ENCODE assay signal across 8 mouse cellular contexts in the genomic region with DNA sequence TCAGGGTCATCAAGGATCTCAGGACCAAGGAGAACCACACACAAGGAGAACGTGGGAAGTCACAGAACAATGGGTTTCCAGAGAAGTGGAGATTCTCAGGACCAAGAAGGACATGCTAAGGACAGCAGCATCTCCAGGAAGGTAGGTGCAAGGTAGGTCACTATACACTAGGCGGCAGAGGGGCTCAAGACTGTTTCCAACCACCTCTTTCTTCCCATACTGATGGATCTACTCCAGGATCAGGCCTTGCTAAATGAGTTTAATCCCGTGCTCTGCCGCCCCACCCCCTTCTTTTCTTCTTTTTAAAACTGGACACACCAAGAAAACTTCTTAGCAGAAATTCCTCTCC. TPM values are rescaled to one million over a fixed set of nuclear protein-coding genes. Genes with fewer than 3 reads are reported as not detected.
A peak's percentile ranks its signal among the peaks of the same experiment; 100 is the strongest.
DNase-seq lines count a peak whose midpoint lies in the region; ATAC-seq and TF ChIP-seq lines count a peak whose summit lies in the region.

No protein-coding gene starts in this region.

- peak overlapping the region; percentile 93 for H3K4me2 ChIP-seq in heart, embryonic 12.5 days
- peak overlapping the region; percentile 94 for H3K4me2 ChIP-seq in hindbrain, embryonic 14.5 days (replicated peaks)
- H3K4me2 ChIP-seq in midbrain, embryonic 11.5 days = peak overlapping the region; percentile 95

- peak overlapping the region; percentile 74 for H3K9ac ChIP-seq in heart, embryonic 12.5 days
- peak overlapping the region; percentile 72 for H3K9ac ChIP-seq in hindbrain, embryonic 14.5 days
- peak overlapping the region; percentile 66 for H3K9ac ChIP-seq in midbrain, embryonic 11.5 days (ENCODE audit: low read length)

- DNase-seq in heart, postnatal 36 days = no peak
- peak; percentile 34 for DNase-seq in brain, embryonic 14.5 days (ENCODE audit: low read depth)
- no peak for DNase-seq in hindbrain, embryonic 14.5 days (ENCODE audit: low spot score)
- peak; percentile 85 for DNase-seq in midbrain, embryonic 11.5 days (ENCODE audit: low spot score, missing footprints)
- DNase-seq in thymus, adult 2 months = no peak
- DNase-seq in urinary bladder, postnatal 10 days (ENCODE audit: low spot score) = no peak
- DNase-seq in frontal cortex, postnatal 10 days (ENCODE audit: low spot score in 2 of 2) = no peak

- peak; percentile 42; the same call in 1 of the 2 replicates for ATAC-seq in heart, embryonic 12.5 days (ENCODE audit: insufficient number of reproducible peaks, low FRiP score)
- ATAC-seq in hindbrain, embryonic 14.5 days (ENCODE audit: low FRiP score) = 0 out of 2 replicates have a peak, but pooled peaks have one; percentile 14
- ATAC-seq in midbrain, embryonic 11.5 days (ENCODE audit: low FRiP score) = peak; percentile 48; the same call in 1 of the 2 replicates

- peaks cover 12% of the 10 kb centered on the region for H3K4me1 ChIP-seq in heart, embryonic 12.5 days (replicated peaks)
- H3K4me1 ChIP-seq in hindbrain, embryonic 14.5 days (replicated peaks; ENCODE audit: control insufficient read depth, insufficient read depth, low read length) = peaks cover 3% of the 10 kb centered on the region; the same call in 1 of the 2 replicates
- H3K4me1 ChIP-seq in midbrain, embryonic 11.5 days (ENCODE audit: control insufficient read depth, insufficient read depth, low read length) = 0 out of 2 replicates have a peak, but pooled peaks cover 3% of the 10 kb centered on the region
- peaks cover 9% of the 10 kb centered on the region for H3K4me1 ChIP-seq in thymus, adult 2 months (replicated peaks; ENCODE audit: control insufficient read depth, insufficient read depth, low read length)

- TF ChIP-seq POLR2A in brain, embryonic 14.5 days (IDR thresholded peaks at IDR 0.05; ENCODE audit: borderline replicate concordance, extremely low read depth, insufficient read depth, insufficient read length, poor library complexity, severe bottlenecking) = no peak
- no peak for TF ChIP-seq POLR2A in thymus, adult 2 months (IDR thresholded peaks at IDR 0.05; ENCODE audit: control insufficient read depth, extremely low read depth, insufficient read depth, low read length, poor library complexity)

- WGBS in heart, embryonic 12.5 days = 20% methylated on average over 4 of the region's 4 CpGs
- 23% methylated on average over 4 of the region's 4 CpGs for WGBS in hindbrain, embryonic 14.5 days
- 10% methylated on average over 4 of the region's 4 CpGs for WGBS in midbrain, embryonic 11.5 days
- 42% methylated on average over 4 of the region's 4 CpGs for whole genome bisulfite sequencing in thymus, adult 2 months

- 0 out of 2 replicates have a peak, but pooled peaks cover 5% of the 10 kb centered on the region for H3K9me3 ChIP-seq in heart, embryonic 12.5 days (replicated peaks)
- H3K9me3 ChIP-seq in hindbrain, embryonic 14.5 days (ENCODE audit: control insufficient read depth, low read length) = peaks cover 6% of the 10 kb centered on the region; the same call in 1 of the 2 replicates
- H3K9me3 ChIP-seq in midbrain, embryonic 11.5 days (ENCODE audit: control insufficient read depth, low read length) = no peaks in the 10 kb centered on the region

- H3K27ac ChIP-seq in heart, embryonic 12.5 days (ENCODE audit: poor library complexity, severe bottlenecking) = no peak overlapping the region
- no peak overlapping the region for H3K27ac ChIP-seq in hindbrain, embryonic 14.5 days
- H3K27ac ChIP-seq in midbrain, embryonic 11.5 days (ENCODE audit: low read depth, low read length) = no peak overlapping the region
- H3K27ac ChIP-seq in thymus, adult 2 months (ENCODE audit: control insufficient read depth, insufficient read depth, low read length) = no peak overlapping the region

- no peaks in the 10 kb centered on the region for H3K36me3 ChIP-seq in heart, embryonic 12.5 days
- no peaks in the 10 kb centered on the region for H3K36me3 ChIP-seq in hindbrain, embryonic 14.5 days (replicated peaks; ENCODE audit: control insufficient read depth, insufficient read depth)
- H3K36me3 ChIP-seq in midbrain, embryonic 11.5 days (ENCODE audit: control insufficient read depth, insufficient read depth, low read length) = no peaks in the 10 kb centered on the region
- H3K36me3 ChIP-seq in thymus, adult 2 months (ENCODE audit: control insufficient read depth, insufficient read depth, low read length) = no peaks in the 10 kb centered on the region

- intact Hi-C loops in heart, postnatal 36 days (cut with DNase I) = no loop called here

- H3K27me3 ChIP-seq in heart, embryonic 12.5 days (replicated peaks) = peaks cover 34% of the 10 kb centered on the region
- peaks cover 27% of the 10 kb centered on the region for H3K27me3 ChIP-seq in hindbrain, embryonic 14.5 days (ENCODE audit: control insufficient read depth, insufficient read depth, low read length)
- H3K27me3 ChIP-seq in midbrain, embryonic 11.5 days (ENCODE audit: control insufficient read depth, insufficient read depth, low read length) = peaks cover 18% of the 10 kb centered on the region
- peaks cover 3% of the 10 kb centered on the region; the same call in 1 of the 2 replicates for H3K27me3 ChIP-seq in thymus, adult 2 months (ENCODE audit: control insufficient read depth, insufficient read depth, low read length)

- H3K4me3 ChIP-seq in heart, embryonic 12.5 days = peak overlapping the region; percentile 55
- peak overlapping the region; percentile 46 for H3K4me3 ChIP-seq in hindbrain, embryonic 14.5 days (replicated peaks; ENCODE audit: low read length)
- H3K4me3 ChIP-seq in midbrain, embryonic 11.5 days (ENCODE audit: low read depth, low read length) = peak overlapping the region; percentile 48
- no peak overlapping the region for H3K4me3 ChIP-seq in thymus, adult 2 months (ENCODE audit: control insufficient read depth, insufficient read depth, low read length)

- TF ChIP-seq CTCF in brain, embryonic 14.5 days (IDR thresholded peaks at IDR 0.05; ENCODE audit: borderline replicate concordance, extremely low read depth, insufficient read depth, insufficient read length) = no peak; the same call in 1 of the 2 replicates
- TF ChIP-seq CTCF in thymus, adult 2 months (IDR thresholded peaks at IDR 0.05; ENCODE audit: borderline replicate concordance, control insufficient read depth, extremely low read depth, insufficient read depth, low read length, poor library complexity) = no peak

RNA-seq across cellular contexts. Expression of gene Pkdrej, which starts 0.5 kb away (rescaled TPM):
- polyA plus RNA-seq in heart, embryonic 12.5 days (2016; fragmentation: Nextera tagmentation; extraction: Ambion mirVana) = 0.14 and 0.19 TPM in 2 replicates
- 1 to 10 TPM; 2.7 to 3.8 TPM for total RNA-seq in heart, postnatal 36 days (2021)
- polyA plus RNA-seq in brain, embryonic 14.5 days (2012; rRNA removed) = 0.06 and 0.14 TPM in 2 replicates
- 0.10 and 0.11 TPM in 2 replicates for polyA plus RNA-seq in hindbrain, embryonic 14.5 days (2014; fragmentation: Nextera tagmentation; extraction: Ambion mirVana)
- 0.07 and 0.15 TPM in 2 replicates for polyA plus RNA-seq in midbrain, embryonic 11.5 days (2014; fragmentation: Nextera tagmentation; extraction: Ambion mirVana)
- polyA plus RNA-seq in thymus, adult 2 months (2012; rRNA removed) = 0.07 TPM in 1 of 2 replicates, not detected in the other

RNA-seq across cellular contexts. Expression of gene Ttc38, which starts 10.1 kb away (rescaled TPM):
- polyA plus RNA-seq in heart, embryonic 12.5 days (2016; fragmentation: Nextera tagmentation; extraction: Ambion mirVana) = 3.3 and 3.6 TPM in 2 replicates
- 10 to 100 TPM; 13.9 to 21.5 TPM for total RNA-seq in heart, postnatal 36 days (2021)
- polyA plus RNA-seq in brain, embryonic 14.5 days (2012; rRNA removed) = 3.0 and 3.3 TPM in 2 replicates
- polyA plus RNA-seq in hindbrain, embryonic 14.5 days (2014; fragmentation: Nextera tagmentation; extraction: Ambion mirVana) = 2.7 and 3.1 TPM in 2 replicates
- polyA plus RNA-seq in midbrain, embryonic 11.5 days (2014; fragmentation: Nextera tagmentation; extraction: Ambion mirVana) = 1.9 and 2.4 TPM in 2 replicates
- polyA plus RNA-seq in thymus, adult 2 months (2012; rRNA removed) = 8.5 and 10.1 TPM in 2 replicates

RNA-seq across cellular contexts. Expression of gene Cdpf1, which starts 10.5 kb away (rescaled TPM):
- polyA plus RNA-seq in heart, embryonic 12.5 days (2016; fragmentation: Nextera tagmentation; extraction: Ambion mirVana) = 34.4 and 35.7 TPM in 2 replicates
- total RNA-seq in heart, postnatal 36 days (2021) = 10 to 100 TPM; 35.6 to 41.4 TPM
- polyA plus RNA-seq in brain, embryonic 14.5 days (2012; rRNA removed) = 14.3 and 23.7 TPM in 2 replicates
- 16.5 and 21.0 TPM in 2 replicates for polyA plus RNA-seq in hindbrain, embryonic 14.5 days (2014; fragmentation: Nextera tagmentation; extraction: Ambion mirVana)
- 18.1 and 21.8 TPM in 2 replicates for polyA plus RNA-seq in midbrain, embryonic 11.5 days (2014; fragmentation: Nextera tagmentation; extraction: Ambion mirVana)
- 43.8 and 49.3 TPM in 2 replicates for polyA plus RNA-seq in thymus, adult 2 months (2012; rRNA removed)

RNA-seq across cellular contexts. Expression of gene Gtse1, which starts 37.6 kb away (rescaled TPM):
- polyA plus RNA-seq in heart, embryonic 12.5 days (2016; fragmentation: Nextera tagmentation; extraction: Ambion mirVana) = 31.6 and 32.4 TPM in 2 replicates
- total RNA-seq in heart, postnatal 36 days (2021) = under 1 TPM; 0.17 to 0.46 TPM
- polyA plus RNA-seq in brain, embryonic 14.5 days (2012; rRNA removed) = 11.5 and 20.6 TPM in 2 replicates
- 4.8 and 5.7 TPM in 2 replicates for polyA plus RNA-seq in hindbrain, embryonic 14.5 days (2014; fragmentation: Nextera tagmentation; extraction: Ambion mirVana)
- polyA plus RNA-seq in midbrain, embryonic 11.5 days (2014; fragmentation: Nextera tagmentation; extraction: Ambion mirVana) = 38.6 and 43.7 TPM in 2 replicates
- polyA plus RNA-seq in thymus, adult 2 months (2012; rRNA removed) = 39.6 and 52.5 TPM in 2 replicates

RNA-seq across cellular contexts. Expression of gene Trmu, which starts 57.1 kb away (rescaled TPM):
- polyA plus RNA-seq in heart, embryonic 12.5 days (2016; fragmentation: Nextera tagmentation; extraction: Ambion mirVana) = 29.9 and 30.1 TPM in 2 replicates
- 10 to 100 TPM; 17.3 to 21.0 TPM for total RNA-seq in heart, postnatal 36 days (2021)
- 57.4 and 75.2 TPM in 2 replicates for polyA plus RNA-seq in brain, embryonic 14.5 days (2012; rRNA removed)
- 30.7 and 30.9 TPM in 2 replicates for polyA plus RNA-seq in hindbrain, embryonic 14.5 days (2014; fragmentation: Nextera tagmentation; extraction: Ambion mirVana)
- polyA plus RNA-seq in midbrain, embryonic 11.5 days (2014; fragmentation: Nextera tagmentation; extraction: Ambion mirVana) = 29.9 and 33.5 TPM in 2 replicates
- polyA plus RNA-seq in thymus, adult 2 months (2012; rRNA removed) = 34.7 and 39.1 TPM in 2 replicates

Comparison
In these comparisons a context has a peak if more than half of its experiments do, and no peak if none do; other contexts are left out.
1. DNase-seq: peak in brain, embryonic 14.5 days (single experiment) and midbrain, embryonic 11.5 days (single experiment); none in heart, postnatal 36 days (0 of 2), hindbrain, embryonic 14.5 days (single experiment), thymus, adult 2 months (single experiment), urinary bladder, postnatal 10 days (single experiment) and frontal cortex, postnatal 10 days (0 of 2).
2. Peak in every context shown above with its lines, with median percentiles within 50 percentile points of each other: ATAC-seq, H3K4me2 ChIP-seq and H3K9ac ChIP-seq.